Mouse (Mus musculus) megakaryocyte, embryonic 14.5 days (primary cell): ENCODE measurements around the gene 4930470P17Rik.

Source experiments
- FLI1 ChIP-seq: IDR thresholded peaks from 2 replicates; pipeline ENCODE4 v1.6.1; 2012; ENCODE audit warnings: low read length, inconsistent platforms, mixed read lengths
- GATA1 ChIP-seq: IDR thresholded peaks from 3 replicates; pipeline ENCODE4 v1.6.1; 2012; ENCODE audit warnings: mixed read lengths, low read length, inconsistent platforms, borderline replicate concordance

DNA sequence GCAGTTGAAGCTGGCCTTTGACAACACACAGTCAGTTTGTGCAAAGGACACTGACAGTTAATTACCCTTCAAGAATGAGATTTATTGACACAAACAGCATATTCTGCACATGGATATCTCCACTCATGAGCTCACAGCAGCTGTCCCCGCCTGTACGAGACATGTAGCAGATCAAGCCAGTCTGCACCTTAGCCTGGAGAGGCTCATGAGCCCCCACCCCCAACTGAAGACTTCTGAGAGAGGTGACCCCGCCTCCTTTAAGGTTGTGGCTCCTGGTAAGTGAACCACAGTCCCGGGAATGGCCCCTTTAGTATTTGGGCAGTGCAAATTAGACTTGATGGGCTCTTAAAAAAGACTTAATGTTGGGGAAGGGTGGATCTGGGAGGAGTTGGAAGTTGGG is 56.1 kb downstream of the 4930470P17Rik start:
- TF ChIP-seq GATA1 (no peak), FLI1 (no peak)
